Mouse (Mus musculus): Measurements from ENCODE around the gene Unc5a. TPM values are rescaled to one million over a fixed set of nuclear protein-coding genes. Genes with fewer than 3 reads are reported as not detected.
A peak's percentile ranks its signal among the peaks of the same experiment; 100 is the strongest.

The Unc5a gene
- polyA plus RNA-seq, 1 experiment = 29.7 TPM

- DNase-seq (ENCODE audit: low read depth) = no peak
- no peak for TF ChIP-seq POLR2A (IDR thresholded peaks at IDR 0.05; ENCODE audit: borderline replicate concordance, extremely low read depth, insufficient read depth, insufficient read length, poor library complexity, severe bottlenecking)
- TF ChIP-seq CTCF (IDR thresholded peaks at IDR 0.05; ENCODE audit: borderline replicate concordance, extremely low read depth, insufficient read depth, insufficient read length) = no peak
Measured at GRCm38 (mm10) chr13:55019181-55019580, 70.0 kb downstream of the Unc5a start.

- TF ChIP-seq POLR2A (IDR thresholded peaks at IDR 0.05; ENCODE audit: borderline replicate concordance, extremely low read depth, insufficient read depth, insufficient read length, poor library complexity, severe bottlenecking) = no peak
- TF ChIP-seq CTCF (IDR thresholded peaks at IDR 0.05; ENCODE audit: borderline replicate concordance, extremely low read depth, insufficient read depth, insufficient read length) = no peak
- DNase-seq (ENCODE audit: low read depth) = no peak
Measured at GRCm38 (mm10) chr13:55020051-55020450, 70.8 kb downstream of the Unc5a start.

- no peak for TF ChIP-seq CTCF (IDR thresholded peaks at IDR 0.05; ENCODE audit: borderline replicate concordance, extremely low read depth, insufficient read depth, insufficient read length)
- TF ChIP-seq POLR2A (IDR thresholded peaks at IDR 0.05; ENCODE audit: borderline replicate concordance, extremely low read depth, insufficient read depth, insufficient read length, poor library complexity, severe bottlenecking) = no peak
- no peak for DNase-seq (ENCODE audit: low read depth)
Measured at GRCm38 (mm10) chr13:55021194-55021779, 72.1 kb downstream of the Unc5a start, which contains the start of gene Hk3. Hk3 (minus strand) TSS chr13:55021385.

- DNase-seq (ENCODE audit: low read depth) = no peak
- TF ChIP-seq CTCF (IDR thresholded peaks at IDR 0.05; ENCODE audit: borderline replicate concordance, extremely low read depth, insufficient read depth, insufficient read length) = no peak
- no peak for TF ChIP-seq POLR2A (IDR thresholded peaks at IDR 0.05; ENCODE audit: borderline replicate concordance, extremely low read depth, insufficient read depth, insufficient read length, poor library complexity, severe bottlenecking)
Measured at GRCm38 (mm10) chr13:55022256-55022655, 73.0 kb downstream of the Unc5a start.

- DNase-seq (ENCODE audit: low read depth) = no peak
- TF ChIP-seq POLR2A (IDR thresholded peaks at IDR 0.05; ENCODE audit: borderline replicate concordance, extremely low read depth, insufficient read depth, insufficient read length, poor library complexity, severe bottlenecking) (no peak), CTCF (IDR thresholded peaks at IDR 0.05; ENCODE audit: borderline replicate concordance, extremely low read depth, insufficient read depth, insufficient read length) (no peak)
Measured at GRCm38 (mm10) chr13:55022715-55023114, 73.5 kb downstream of the Unc5a start.

GRCm38 (mm10) chr13:55024215-55024614 lies 75.0 kb downstream of the Unc5a start:
- no peak for TF ChIP-seq CTCF (IDR thresholded peaks at IDR 0.05; ENCODE audit: borderline replicate concordance, extremely low read depth, insufficient read depth, insufficient read length)
- TF ChIP-seq POLR2A (IDR thresholded peaks at IDR 0.05; ENCODE audit: borderline replicate concordance, extremely low read depth, insufficient read depth, insufficient read length, poor library complexity, severe bottlenecking) = no peak

GRCm38 (mm10) chr13:55040016-55040415 lies 90.8 kb downstream of the Unc5a start:
- TF ChIP-seq POLR2A (IDR thresholded peaks at IDR 0.05; ENCODE audit: borderline replicate concordance, extremely low read depth, insufficient read depth, insufficient read length, poor library complexity, severe bottlenecking) (no peak), CTCF (IDR thresholded peaks at IDR 0.05; ENCODE audit: borderline replicate concordance, extremely low read depth, insufficient read depth, insufficient read length) (no peak)
- DNase-seq (ENCODE audit: low read depth) = no peak

More at GRCm38 (mm10) chr13:55024215-55024614, 75.0 kb downstream of the Unc5a start:
- no peak for DNase-seq (ENCODE audit: low read depth)

- peak; percentile 47 for DNase-seq (ENCODE audit: low read depth)
- TF ChIP-seq POLR2A (IDR thresholded peaks at IDR 0.05; ENCODE audit: borderline replicate concordance, extremely low read depth, insufficient read depth, insufficient read length, poor library complexity, severe bottlenecking) (no peak), CTCF (IDR thresholded peaks at IDR 0.05; ENCODE audit: borderline replicate concordance, extremely low read depth, insufficient read depth, insufficient read length) (no peak)
Measured at GRCm38 (mm10) chr13:55047706-55048105, 98.5 kb downstream of the Unc5a start.

Other genes with a start within 250 kb of the Unc5a start
- gene Cdhr2, start 247.9 kb upstream of the Unc5a start, polyA plus RNA-seq (2012; rRNA removed) = 0.05 and 0.16 TPM in 2 replicates
- 77.7 and 109 TPM in 2 replicates for gene Gprin1, start 199.5 kb upstream of the Unc5a start, polyA plus RNA-seq (2012; rRNA removed)
- 45.8 and 73.6 TPM in 2 replicates for gene Sncb, start 182.8 kb upstream of the Unc5a start, polyA plus RNA-seq (2012; rRNA removed)
- not detected in 2 replicates for gene Eif4e1b, start 165.4 kb upstream of the Unc5a start, polyA plus RNA-seq (2012; rRNA removed)
- 14.4 and 23.1 TPM in 2 replicates for gene Tspan17, start 160.0 kb upstream of the Unc5a start, polyA plus RNA-seq (2012; rRNA removed)
- 0.90 and 1.1 TPM in 2 replicates for gene Hk3, start 72.0 kb downstream of the Unc5a start, polyA plus RNA-seq (2012; rRNA removed)
- gene Uimc1, start 150.9 kb downstream of the Unc5a start, polyA plus RNA-seq (2012; rRNA removed) = 15.4 and 17.3 TPM in 2 replicates
- 40.2 and 43.4 TPM in 2 replicates for gene Zfp346, start 155.9 kb downstream of the Unc5a start, polyA plus RNA-seq (2012; rRNA removed)
- gene Gm17617, start 184.1 kb downstream of the Unc5a start, polyA plus RNA-seq (2012; rRNA removed) = not detected in 2 replicates
- gene Fgfr4, start 203.2 kb downstream of the Unc5a start, polyA plus RNA-seq (2012; rRNA removed) = 1.6 and 2.0 TPM in 2 replicates

Measured in brain, embryonic 14.5 days (tissue).